Mouse (Mus musculus) lung, postnatal 0 days (tissue): ENCODE data around the gene Olfr1352.
"Not testable (repeated sequence)": the region's sequence is repeated elsewhere in the genome, so short reads cannot be mapped to it uniquely, and the experiment has no call there.

ENCODE experiments used
- CTCF ChIP-seq: IDR thresholded peaks from 2 replicates; pipeline ENCODE4 v1.5.1; 2016; ENCODE audit warnings: antibody characterized with exemption, mild to moderate bottlenecking
- EP300 ChIP-seq: IDR thresholded peaks from 2 replicates; pipeline ENCODE4 v1.6.1; 2016; ENCODE audit warnings: antibody characterized with exemption, mild to moderate bottlenecking, control low read depth

- not testable (repeated sequence) for TF ChIP-seq CTCF, EP300
Observed at GRCm38 (mm10) chr10:78963009-78963408, 17.8 kb upstream of the Olfr1352 start, which contains the start of gene Olfr1353.
